Comparison of ENCODE assay signal across 8 mouse cellular contexts in genomic region chr4:57065273-57065672, GRCm38 (mm10).
A peak's percentile ranks its signal among the peaks of the same experiment; 100 is the strongest.
DNase-seq lines count a peak whose midpoint lies in the region; ATAC-seq and TF ChIP-seq lines count a peak whose summit lies in the region.

No protein-coding gene starts in this region.

- TF ChIP-seq CTCF in E14TG2a.4 (conservative IDR thresholded peaks at IDR 0.05; ENCODE audit: low read length) = peak; percentile 99

- H3K9me3 ChIP-seq in E14TG2a.4 (ENCODE audit: low read length) = no peaks in the 10 kb centered on the region

- ATAC-seq in erythroblast, adult 5-6 weeks (replicated peaks; ENCODE audit: low FRiP score, poor library complexity, severe bottlenecking) = peak; percentile 69

- H3K36me3 ChIP-seq in E14TG2a.4 (ENCODE audit: insufficient read depth, low read length) = no peaks in the 10 kb centered on the region

- intact Hi-C loops in heart, postnatal 36 days (cut with DNase I) = loop anchor here (1.0 kb wide), 3 partner anchors 78 to 255 kb away; partner anchors contain the start of gene Epb41l4b

- no peaks in the 10 kb centered on the region; the same call in 1 of the 2 replicates for H3K27me3 ChIP-seq in E14TG2a.4 (ENCODE audit: insufficient read depth, low read length)

- peak; percentile 84 for DNase-seq in brain, adult 2 months (ENCODE audit: low read depth, low spot score)
- peak; percentile 70 to 87 for DNase-seq in heart, postnatal 36 days
- peak; percentile 84 for DNase-seq in layer of hippocampus, adult 11-12 months (ENCODE audit: low spot score)
- peak; percentile 76 to 82 for DNase-seq in lung, adult 18-20 months
- peak; percentile 44 for DNase-seq in ovary, adult 18-20 months (ENCODE audit: low spot score)
- DNase-seq in thymus, adult 18-20 months = peak; percentile 28 to 38

- peak overlapping the region; percentile 49 for H3K4me3 ChIP-seq in E14TG2a.4 (replicated peaks; ENCODE audit: low read length)

- H3K4me1 ChIP-seq in E14TG2a.4 (replicated peaks; ENCODE audit: low read depth, low read length) = peaks cover 49% of the 10 kb centered on the region

Comparison
In these comparisons a context has a peak if more than half of its experiments do, and no peak if none do; other contexts are left out.
1. Peak in every context shown above with its lines: DNase-seq, ATAC-seq and H3K4me3 ChIP-seq.
2. DNase-seq: peak in every context shown above with its lines; median percentile 84 in brain, adult 2 months; 84 in layer of hippocampus, adult 11-12 months; 79 in lung, adult 18-20 months; 78 in heart, postnatal 36 days; 44 in ovary, adult 18-20 months; 33 in thymus, adult 18-20 months.